Mouse (Mus musculus) common myeloid progenitor, adult 5-6 weeks (primary cell): Measurements from ENCODE around the gene Rnf6. TPM values are rescaled to one million over a fixed set of nuclear protein-coding genes. Genes with fewer than 3 reads are reported as not detected.

ENCODE experiments used
- ATAC-seq: replicated peaks from 2 replicates; pipeline ENCODE4 v1.8.0; 2016; ENCODE audit warnings: low read depth, mild to moderate bottlenecking, moderate TSS enrichment, inconsistent platforms; ENCODE audit not compliant: poor library complexity, severe bottlenecking
- total RNA-seq: library from RNA; stranded (forward); fragments of 200-1000, 187-1606 nt; gene quantifications from 2 replicates; pipeline ENCODE4 v1.2.3, GENCODE M21; 2017

Rnf6 gene
- total RNA-seq, result 44.5 and 52.1 TPM in 2 replicates

DNA sequence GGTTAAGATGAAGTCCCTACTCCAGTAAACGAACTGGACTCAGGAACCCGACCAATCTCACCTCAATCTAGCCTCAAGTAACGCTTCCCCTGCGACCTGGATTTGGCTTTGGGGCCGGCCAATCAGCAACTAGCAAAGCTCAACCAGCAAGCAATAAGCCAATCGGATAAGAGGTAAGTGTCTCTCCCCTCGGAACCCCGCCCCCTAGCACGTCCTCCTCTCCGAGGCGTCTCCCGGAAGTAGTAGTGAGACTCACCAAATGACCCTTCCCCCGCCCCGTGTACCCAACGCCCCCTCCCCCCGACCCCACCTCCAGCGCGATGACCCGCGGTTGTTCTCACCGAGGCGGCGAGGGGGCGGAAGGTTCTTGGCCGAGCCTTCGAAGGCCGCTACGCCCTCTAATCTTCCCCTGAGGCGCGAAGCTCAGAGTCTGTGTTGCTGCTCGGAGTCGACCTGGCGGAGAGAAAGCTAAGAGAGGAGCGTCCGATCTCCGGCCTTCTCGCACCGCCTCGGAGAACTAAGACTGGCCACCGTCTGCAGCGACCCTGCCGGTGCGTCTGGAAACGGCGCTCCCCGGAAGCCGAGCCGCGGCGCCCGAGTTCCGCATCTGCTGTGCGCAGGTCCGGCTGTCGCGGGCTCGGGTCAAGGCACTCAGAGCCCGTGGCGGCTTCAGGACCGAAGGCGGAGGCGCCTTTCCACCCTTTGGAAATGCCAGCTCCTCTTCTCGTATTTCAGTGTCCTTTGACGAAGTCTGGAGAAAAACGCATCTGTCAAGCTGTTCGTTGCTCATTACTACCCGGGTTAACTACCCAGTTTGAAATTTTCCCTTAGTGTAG is at the start of gene Rnf6:
TSS of gene Rnf6 (minus strand) at position 677 of the 836 bp plus-strand sequence.
- peak; percentile 98 for ATAC-seq

DNA sequence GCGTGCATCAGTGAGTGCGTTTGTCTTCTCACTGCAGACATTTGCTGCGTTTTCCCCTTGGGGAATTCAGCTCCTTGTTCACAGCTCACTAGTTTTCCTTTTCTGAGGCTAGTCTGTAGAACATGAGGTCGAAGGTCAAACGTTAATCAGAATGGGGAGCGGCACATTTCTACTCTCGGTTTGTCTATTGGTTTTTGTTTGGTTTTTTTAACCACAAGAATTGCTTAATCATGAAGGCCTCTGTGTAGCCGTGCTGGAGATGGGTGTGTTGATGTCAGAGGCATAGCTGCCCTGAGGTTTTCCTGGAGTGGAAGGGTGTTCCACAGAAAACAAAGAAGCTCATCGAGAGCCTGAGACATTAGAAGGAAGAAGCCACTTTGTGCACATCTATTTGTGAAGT is 49.2 kb upstream of the Rnf6 start:
- no peak for ATAC-seq

- no peak for ATAC-seq
Observed at GRCm38 (mm10) chr5:146267776-146268175, 46.4 kb upstream of the Rnf6 start.

DNA sequence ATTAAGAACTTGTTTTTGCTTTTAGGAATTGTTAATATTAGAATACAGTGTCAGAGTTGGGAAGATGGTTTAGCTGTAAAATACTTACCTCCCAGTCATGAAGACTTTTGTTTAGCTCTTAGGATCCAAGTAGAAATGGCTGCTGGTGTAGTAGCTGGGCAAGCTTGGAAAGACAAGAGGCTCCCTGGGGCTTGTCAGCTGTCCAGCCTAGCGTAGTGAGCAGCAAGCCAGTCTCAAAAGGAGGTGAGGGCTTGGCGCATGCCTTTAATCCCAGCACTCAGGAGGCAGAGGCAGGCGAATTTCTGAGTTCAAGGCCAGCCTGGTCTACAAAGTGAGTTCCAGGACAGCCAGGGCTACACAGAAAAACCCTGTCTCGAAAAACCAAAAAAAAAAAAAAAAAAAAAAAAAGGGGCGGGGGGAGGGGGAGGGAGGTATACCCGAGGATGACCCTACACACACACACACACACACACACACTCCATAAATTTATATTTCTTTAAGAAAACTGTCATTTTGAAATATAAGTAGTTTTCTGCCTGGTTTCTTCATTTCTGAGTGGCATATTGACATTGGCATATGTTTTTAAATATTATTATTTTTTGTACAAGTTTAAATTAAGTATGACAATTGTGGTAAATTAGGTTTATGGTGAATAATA is 44.7 kb upstream of the Rnf6 start:
- no peak for ATAC-seq

DNA sequence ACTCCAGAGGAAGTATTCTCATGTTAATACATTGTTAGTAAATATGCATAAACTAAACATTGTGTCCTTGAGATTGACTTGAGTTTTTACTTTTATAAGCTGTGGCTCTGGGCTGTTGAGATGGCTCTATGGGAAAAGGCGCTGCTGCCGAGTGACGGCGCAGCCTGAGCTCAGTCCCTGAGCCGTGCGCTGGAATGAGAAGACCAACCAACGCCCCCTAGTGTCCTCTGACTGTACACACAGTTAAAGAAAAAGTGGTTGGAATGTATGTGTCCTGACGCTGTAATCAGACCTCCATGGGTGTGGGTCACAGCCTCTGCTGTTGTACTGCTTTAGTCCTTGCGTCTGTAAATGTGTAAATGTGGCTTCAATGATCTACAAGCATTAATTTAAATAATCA is 38.6 kb upstream of the Rnf6 start:
- no peak for ATAC-seq

DNA sequence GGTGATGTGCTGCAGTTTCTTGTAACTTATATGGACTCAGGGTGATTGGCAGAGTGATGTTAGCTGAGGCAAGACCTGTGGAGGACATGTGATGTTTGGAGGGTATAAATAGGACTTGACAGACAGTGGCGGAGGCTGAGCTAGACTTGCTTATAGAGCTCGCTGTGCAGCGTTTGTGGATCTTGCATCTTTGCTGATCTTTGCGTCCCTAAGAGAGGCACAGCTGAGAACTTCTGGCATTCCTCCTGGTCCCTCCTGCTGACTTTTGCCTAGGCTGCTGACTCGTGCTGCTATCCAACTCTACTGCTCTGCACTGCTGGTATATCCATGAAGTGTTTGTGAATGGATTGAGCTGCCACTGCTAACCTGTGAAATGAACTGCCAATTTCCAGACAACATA is 32.3 kb upstream of the Rnf6 start:
- ATAC-seq, result no peak

DNA sequence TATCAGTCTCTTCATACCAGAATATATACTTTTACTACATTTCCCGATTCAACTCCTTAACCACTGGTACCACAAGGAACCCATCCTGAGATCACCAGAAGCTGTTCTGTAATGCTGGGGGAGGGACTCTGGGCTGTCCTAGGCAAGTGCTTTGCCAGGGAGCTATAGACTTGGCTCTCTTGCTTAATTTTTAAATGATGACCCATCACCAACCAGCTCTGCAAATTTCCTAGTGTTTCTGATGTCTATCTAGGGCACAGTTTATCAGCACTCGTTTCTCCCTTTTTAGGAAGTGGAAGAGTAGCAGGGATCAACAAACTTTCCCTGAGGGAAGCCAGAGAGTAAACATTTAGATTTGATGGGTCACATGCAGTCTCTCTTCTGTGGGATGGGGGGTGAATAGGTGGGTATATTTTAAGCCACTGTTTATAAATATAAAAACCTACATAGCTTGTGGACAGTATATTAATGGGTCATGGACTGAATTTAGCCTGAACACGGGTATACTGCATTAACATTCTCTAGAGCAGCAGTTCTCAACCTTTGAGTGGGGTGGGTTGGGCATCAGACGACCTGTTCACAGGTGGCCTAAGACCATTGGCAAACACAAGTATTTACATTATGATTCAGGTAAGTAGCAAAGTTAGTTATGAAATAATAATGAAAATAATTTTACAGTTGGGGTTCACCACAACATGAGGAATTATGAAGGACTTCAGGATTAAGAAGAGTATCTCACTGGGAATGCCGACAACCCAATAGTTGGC is 30.5 kb upstream of the Rnf6 start:
- ATAC-seq, result no peak

GRCm38 (mm10) chr5:146250369-146251075 is 29.2 kb upstream of the Rnf6 start:
- ATAC-seq, result peak; percentile 46

DNA sequence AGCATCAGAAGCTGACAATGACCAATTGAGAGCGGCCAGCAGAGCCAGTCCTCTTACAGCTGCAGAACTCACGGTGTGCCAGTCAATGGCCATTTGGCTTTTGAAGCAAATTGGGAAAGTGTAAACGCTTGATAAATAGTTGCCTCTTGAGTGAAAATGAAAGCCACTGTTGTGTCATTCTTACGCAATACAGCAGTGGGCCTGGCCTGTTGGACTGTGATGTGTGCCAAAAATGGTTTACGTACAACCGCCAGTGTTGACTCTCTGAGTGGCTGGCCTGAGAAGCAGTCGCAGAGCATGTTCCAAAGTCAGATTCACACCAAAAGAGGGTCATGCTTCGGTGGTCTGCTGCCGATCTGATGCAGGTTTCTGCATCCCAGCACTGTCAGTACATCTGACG is 27.4 kb upstream of the Rnf6 start:
- ATAC-seq, result peak; percentile 78

GRCm38 (mm10) chr5:146247709-146248108 is 26.4 kb upstream of the Rnf6 start:
- ATAC-seq, result peak; percentile 18

GRCm38 (mm10) chr5:146246386-146246785 is 25.0 kb upstream of the Rnf6 start:
- ATAC-seq, result no peak

GRCm38 (mm10) chr5:146245646-146246370 is 24.5 kb upstream of the Rnf6 start:
- ATAC-seq, result no peak

DNA sequence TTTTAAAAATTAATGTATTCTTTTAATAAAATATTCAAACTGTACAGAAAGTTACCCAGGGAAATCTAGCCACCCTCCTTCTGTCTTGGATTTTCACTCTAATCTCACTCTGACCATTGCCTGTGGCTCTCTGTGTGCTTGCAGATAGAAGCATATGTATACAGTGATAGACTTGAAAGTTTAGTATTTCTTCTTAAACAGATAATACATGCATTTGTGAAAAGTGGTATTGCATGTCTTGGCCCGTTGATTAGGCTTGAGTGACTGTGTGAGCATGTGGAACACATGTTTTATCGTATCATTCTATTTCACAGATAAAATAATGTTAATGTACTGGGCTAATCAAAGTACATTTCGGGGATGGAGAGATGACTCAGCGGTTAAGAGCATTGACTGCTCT is 23.8 kb upstream of the Rnf6 start:
- peak; percentile 34; the same call in 1 of the 2 replicates for ATAC-seq

DNA sequence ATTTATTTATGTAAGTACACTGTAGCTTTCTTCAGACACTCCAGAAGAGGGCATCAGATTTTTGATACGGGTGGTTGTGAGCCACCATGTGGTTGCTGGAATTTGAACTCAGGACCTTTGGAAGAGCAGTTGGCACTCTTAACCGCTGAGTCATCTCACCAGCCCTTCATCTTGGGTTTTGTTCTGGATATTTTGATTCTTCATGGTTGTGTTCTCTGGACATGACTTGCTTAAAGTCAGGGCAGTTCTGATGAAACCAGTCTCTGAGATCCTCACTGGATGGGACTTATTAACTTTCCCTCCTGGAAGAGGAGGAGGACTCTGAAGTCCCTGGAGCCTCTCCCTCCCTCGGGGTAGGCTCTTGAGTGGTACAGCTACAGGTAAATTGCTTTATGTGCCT is 19.8 kb upstream of the Rnf6 start:
- no peak for ATAC-seq

- no peak for ATAC-seq
Observed at GRCm38 (mm10) chr5:146240771-146241170, 19.4 kb upstream of the Rnf6 start.

GRCm38 (mm10) chr5:146238274-146238673 is 16.9 kb upstream of the Rnf6 start:
- ATAC-seq, result no peak

GRCm38 (mm10) chr5:146234336-146234735 is 13.0 kb upstream of the Rnf6 start:
- ATAC-seq, result no peak

DNA sequence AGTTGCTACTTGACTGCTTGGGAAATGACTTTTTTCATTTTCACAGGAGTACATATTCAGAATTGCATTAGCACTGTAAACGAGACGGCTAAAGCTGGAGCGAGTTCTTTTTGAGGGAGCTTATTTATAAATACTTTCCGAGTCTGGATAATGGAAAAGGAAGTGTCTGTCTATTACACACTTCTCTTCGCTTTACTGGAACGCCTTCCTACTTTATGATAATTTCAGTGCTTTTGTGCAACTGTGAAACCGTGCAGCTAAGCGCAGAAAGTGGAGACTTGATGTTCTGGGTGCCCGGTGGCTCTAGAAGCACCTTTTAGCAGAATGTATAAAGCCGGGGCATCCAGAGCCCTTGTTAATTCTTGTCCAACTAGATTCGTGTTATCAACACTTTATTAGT is 11.5 kb upstream of the Rnf6 start:
- no peak for ATAC-seq

- no peak for ATAC-seq
Observed at GRCm38 (mm10) chr5:146232056-146232675, 10.8 kb upstream of the Rnf6 start.
